Mouse (Mus musculus): ENCODE measurements around the gene Smad3.

DNA sequence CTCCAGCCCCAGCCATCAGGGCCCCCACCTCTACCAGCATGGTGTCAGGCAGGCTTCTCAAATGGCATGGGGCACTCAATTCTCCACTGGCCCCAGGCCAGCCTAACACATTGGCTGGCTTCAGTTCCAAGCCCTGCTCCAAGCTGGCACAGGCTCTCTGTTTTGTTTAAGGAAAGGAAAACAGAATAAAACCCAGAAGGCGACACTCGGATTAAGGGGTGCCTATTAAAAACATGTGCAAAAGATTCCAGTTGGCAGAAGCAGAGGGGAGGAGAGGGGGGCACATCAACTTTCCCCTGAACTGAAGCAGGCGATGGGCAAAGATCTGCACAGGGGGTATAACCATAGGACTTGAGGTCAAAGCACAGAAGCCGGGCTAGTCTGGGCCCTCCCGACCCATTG, 98.8 kb downstream of the Smad3 start:
- TF ChIP-seq CTCF (IDR thresholded peaks at IDR 0.05; ENCODE audit: control insufficient read depth, insufficient read depth, insufficient replicate concordance, low read depth, low read length): no peak
- TF ChIP-seq POLR2A (IDR thresholded peaks at IDR 0.05; ENCODE audit: control insufficient read depth, low read depth, low read length): no peak
